Mouse (Mus musculus) heart, postnatal 0 days (tissue): ENCODE measurements at regions not wholly inside any gene's neighbourhood (a gene's known extent, or its start where the extent isn't known, plus 50 kb on each side); places are given as distances from the start of the nearest gene placed in this dataset.

Experiments
- ATAC-seq: fragments of 200-750 bp; cut with Nextera tagmentation; 2 replicates; pipeline ENCODE4 v1.8.0; 2017; ENCODE audit warnings: low read depth, moderate number of reproducible peaks, moderate library complexity; ENCODE audit not compliant: insufficient read depth
- DNase-seq: peaks from one replicate; pipeline ENCODE4 v3.0.0-alpha.2; 2016; ENCODE audit warnings: low spot score
- H3K27ac ChIP-seq: fragments of 300-500 bp; sonication (generic); 2 replicates; pipeline ENCODE4 v1.5.1; 2014; ENCODE audit warnings: low read depth, mild to moderate bottlenecking
- H3K27me3 ChIP-seq: fragments of 300-500 bp; sonication (generic); 2 replicates; pipeline ENCODE4 v1.6.1; 2014; ENCODE audit warnings: low read length, mixed read lengths; ENCODE audit not compliant: control insufficient read depth, insufficient read depth
- H3K36me3 ChIP-seq: fragments of 300-500 bp; sonication (generic); replicated peaks from 2 replicates; pipeline ENCODE4 v1.6.1; 2014; ENCODE audit warnings: low read length, mixed read lengths; ENCODE audit not compliant: control insufficient read depth, insufficient read depth
- H3K4me1 ChIP-seq: fragments of 300-500 bp; sonication (generic); 2 replicates; pipeline ENCODE4 v1.6.1; 2014; ENCODE audit warnings: antibody characterized with exemption; ENCODE audit not compliant: control insufficient read depth, insufficient read depth
- H3K4me2 ChIP-seq: fragments of 300-500 bp; sonication (generic); 2 replicates; pipeline ENCODE4 v1.6.1; 2014; ENCODE audit warnings: low read depth, mild to moderate bottlenecking, low read length, moderate library complexity
- H3K4me3 ChIP-seq: fragments of 300-500 bp; sonication (generic); 2 replicates; pipeline ENCODE4 v1.5.1; 2014; ENCODE audit warnings: low read depth, low read length
- H3K9ac ChIP-seq: fragments of 300-500 bp; sonication (generic); replicated peaks from 2 replicates; pipeline ENCODE4 v1.6.1; 2014; ENCODE audit warnings: low read depth, low read length, mixed read lengths
- H3K9me3 ChIP-seq: fragments of 300-500 bp; sonication (generic); replicated peaks from 2 replicates; pipeline ENCODE4 v1.6.1; 2016; ENCODE audit warnings: low read length; ENCODE audit not compliant: control insufficient read depth
- CTCF ChIP-seq: IDR thresholded peaks from 2 replicates; pipeline ENCODE4 v1.5.1; 2016; ENCODE audit warnings: antibody characterized with exemption, control low read depth, low read depth
- EP300 ChIP-seq: IDR thresholded peaks from 2 replicates; pipeline ENCODE4 v1.6.1; 2016; ENCODE audit warnings: antibody characterized with exemption, low read depth
- WGBS: fragments of 180-500 bp; shearing (Covaris S2); extraction: QIAGEN DNeasy Blood & Tissue Kit; methylation state at CpG from one replicate; pipeline ENCODE4 v1.1.7; 2014; 5-methylcytosine and 5-hydroxymethylcytosine counted together

- ATAC-seq (no peak), DNase-seq (no peak)
- no peaks in the 10 kb centered on the region for H3K9me3 ChIP-seq
- no peak overlapping the region for H3K4me2 ChIP-seq
- 97% methylated on average over 3 of the region's 3 CpGs for WGBS
- no peak overlapping the region for H3K27ac ChIP-seq
- H3K36me3 ChIP-seq = no peaks in the 10 kb centered on the region
- TF ChIP-seq EP300 (no peak), CTCF (no peak)
- no peak overlapping the region for H3K4me3 ChIP-seq
- H3K27me3 ChIP-seq = no peaks in the 10 kb centered on the region
- no peak overlapping the region for H3K9ac ChIP-seq
- H3K4me1 ChIP-seq = no peaks in the 10 kb centered on the region
Measured at GRCm38 (mm10) chr4:82186892-82187291, 518.7 kb downstream of the Nfib start.

- H3K9ac ChIP-seq = no peak overlapping the region
- H3K27me3 ChIP-seq = no peaks in the 10 kb centered on the region
- TF ChIP-seq EP300 (no peak), CTCF (peak; percentile 5; the same call in 1 of the 2 replicates)
- no peak for DNase-seq
- H3K4me2 ChIP-seq = no peak overlapping the region
- H3K9me3 ChIP-seq = no peaks in the 10 kb centered on the region
- H3K36me3 ChIP-seq = no peaks in the 10 kb centered on the region
- no peaks in the 10 kb centered on the region for H3K4me1 ChIP-seq
- no peak overlapping the region for H3K27ac ChIP-seq
- WGBS = 91% methylated on average over 1 of the region's 1 CpGs
- no peak overlapping the region for H3K4me3 ChIP-seq
- no peak for ATAC-seq
Measured at GRCm38 (mm10) chr4:82183974-82184373, 521.6 kb downstream of the Nfib start.

- Histone ChIP-seq H3K27me3 (no peaks in the 10 kb centered on the region), H3K9ac (no peak overlapping the region), H3K4me2 (no peak overlapping the region), H3K36me3 (no peaks in the 10 kb centered on the region), H3K4me3 (no peak overlapping the region), H3K27ac (no peak overlapping the region), H3K4me1 (no peaks in the 10 kb centered on the region), H3K9me3 (no peaks in the 10 kb centered on the region)
- no peak for ATAC-seq
- WGBS = 81% methylated on average over 5 of the region's 5 CpGs
- no peak for DNase-seq
- no peak for TF ChIP-seq CTCF
- TF ChIP-seq EP300 = no peak
Measured at GRCm38 (mm10) chr4:82178112-82178511, 527.4 kb downstream of the Nfib start.

GRCm38 (mm10) chr4:82176723-82177122 lies 528.8 kb downstream of the Nfib start:
- no peak for TF ChIP-seq CTCF
- TF ChIP-seq EP300 = no peak
- Histone ChIP-seq H3K4me3 (no peak overlapping the region), H3K9me3 (no peaks in the 10 kb centered on the region), H3K36me3 (no peaks in the 10 kb centered on the region), H3K9ac (no peak overlapping the region), H3K27me3 (no peaks in the 10 kb centered on the region), H3K27ac (no peak overlapping the region), H3K4me1 (no peaks in the 10 kb centered on the region), H3K4me2 (no peak overlapping the region)
- no peak for ATAC-seq
- 96% methylated on average over 8 of the region's 8 CpGs for WGBS
- DNase-seq = no peak

- no peaks in the 10 kb centered on the region for H3K9me3 ChIP-seq
- no peak overlapping the region for H3K4me3 ChIP-seq
- no peaks in the 10 kb centered on the region for H3K27me3 ChIP-seq
- no peak for TF ChIP-seq CTCF
- no peak for TF ChIP-seq EP300
- no peak overlapping the region for H3K9ac ChIP-seq
- no peak for ATAC-seq
- H3K36me3 ChIP-seq = no peaks in the 10 kb centered on the region
- H3K4me2 ChIP-seq = no peak overlapping the region
- 76% methylated on average over 17 of the region's 17 CpGs for WGBS
- H3K27ac ChIP-seq = no peak overlapping the region; the same call in 1 of the 2 replicates
- H3K4me1 ChIP-seq = no peaks in the 10 kb centered on the region
- DNase-seq = no peak
Measured at GRCm38 (mm10) chr4:82173461-82174085, 532.0 kb downstream of the Nfib start.

GRCm38 (mm10) chr4:82170930-82171329 lies 534.6 kb downstream of the Nfib start:
- 65% methylated on average over 4 of the region's 4 CpGs for whole genome bisulfite sequencing
- Histone ChIP-seq H3K27ac (no peak overlapping the region), H3K4me3 (no peak overlapping the region), H3K4me1 (peaks cover 10% of the 10 kb centered on the region; the same call in 1 of the 2 replicates), H3K4me2 (no peak overlapping the region), H3K27me3 (no peaks in the 10 kb centered on the region), H3K36me3 (no peaks in the 10 kb centered on the region), H3K9ac (no peak overlapping the region), H3K9me3 (no peaks in the 10 kb centered on the region)
- ATAC-seq = no peak
- DNase-seq = no peak
- no peak for TF ChIP-seq EP300
